Mouse (Mus musculus): ENCODE measurements around the gene Gadd45b. TPM values are rescaled to one million over a fixed set of nuclear protein-coding genes. Genes with fewer than 3 reads are reported as not detected.

The Gadd45b gene
- total RNA-seq, 2 experiments from 2014 or later = 12.7 to 30.0 TPM

Other genes starting within 250 kb of the Gadd45b start
- gene Mob3a, start 228.1 kb upstream of the Gadd45b start, total RNA-seq (2021) = 1 to 10 TPM; 5.7 to 6.8 TPM
- gene Izumo4, start 227.9 kb upstream of the Gadd45b start, total RNA-seq (2021) = 1 to 10 TPM; 2.4 to 3.8 TPM
- 10 to 100 TPM; 22.1 to 25.0 TPM for gene Ap3d1, start 187.8 kb upstream of the Gadd45b start, total RNA-seq (2021)
- gene Dot1l, start 174.9 kb upstream of the Gadd45b start, total RNA-seq (2021) = 10 to 100 TPM; 24.6 TPM
- 10 to 100 TPM; 24.0 to 24.9 TPM for gene Sf3a2, start 131.9 kb upstream of the Gadd45b start, total RNA-seq (2021)
- 10 to 100 TPM; 22.4 to 27.3 TPM for gene Plekhj1, start 131.4 kb upstream of the Gadd45b start, total RNA-seq (2021)
- gene Amh, start 124.8 kb upstream of the Gadd45b start, total RNA-seq (2021) = under 1 TPM; 0.20 to 0.21 TPM
- gene Jsrp1, start 116.6 kb upstream of the Gadd45b start, total RNA-seq (2021) = 100 to 1,000 TPM; 395 to 415 TPM
- 100 to 1,000 TPM; 651 to 657 TPM for gene Oaz1, start 103.4 kb upstream of the Gadd45b start, total RNA-seq (2021)
- gene Lingo3, start 86.0 kb upstream of the Gadd45b start, total RNA-seq (2021) = 10 to 100 TPM; 13.3 to 15.5 TPM
- 10 to 100 TPM; 19.0 to 22.3 TPM for gene Lsm7, start 74.9 kb upstream of the Gadd45b start, total RNA-seq (2021)
- gene Sppl2b, start 74.8 kb upstream of the Gadd45b start, total RNA-seq (2021) = 10 to 100 TPM; 21.7 to 23.6 TPM
- gene Tmprss9, start 58.2 kb upstream of the Gadd45b start, total RNA-seq (2021) = not detected
- gene Timm13, start 29.1 kb upstream of the Gadd45b start, total RNA-seq (2021) = 100 to 1,000 TPM; 114 to 125 TPM
- 1 to 10 TPM; 3.7 to 5.1 TPM for gene Lmnb2, start 11.8 kb upstream of the Gadd45b start, total RNA-seq (2021)
- 1 to 10 TPM in 1 of 2 experiments, under 1 TPM in 1; 0.61 to 1.1 TPM for gene Gng7, start 84.9 kb downstream of the Gadd45b start, total RNA-seq (2021)
- gene Diras1, start 95.6 kb downstream of the Gadd45b start, total RNA-seq (2021) = under 1 TPM in 1 of 2 experiments, not detected in 1; 0.51 TPM
- gene Slc39a3, start 107.4 kb downstream of the Gadd45b start, total RNA-seq (2021) = 10 to 100 TPM; 13.5 to 13.9 TPM
- 10 to 100 TPM; 82.2 to 85.2 TPM for gene Sgta, start 130.1 kb downstream of the Gadd45b start, total RNA-seq (2021)
- 10 to 100 TPM; 18.5 to 22.9 TPM for gene Thop1, start 140.0 kb downstream of the Gadd45b start, total RNA-seq (2021)
- gene Creb3l3, start 168.8 kb downstream of the Gadd45b start, total RNA-seq (2021) = under 1 TPM; 0.10 to 0.83 TPM
- gene Map2k2, start 175.8 kb downstream of the Gadd45b start, total RNA-seq (2021) = 100 to 1,000 TPM; 149 to 161 TPM
- gene Zbtb7a, start 205.1 kb downstream of the Gadd45b start, total RNA-seq (2021) = 10 to 100 TPM; 21.4 to 22.3 TPM
- 10 to 100 TPM; 11.7 to 14.2 TPM for gene Pias4, start 237.8 kb downstream of the Gadd45b start, total RNA-seq (2021)
- gene Eef2, start 246.6 kb downstream of the Gadd45b start, total RNA-seq (2021) = 100 to 1,000 TPM; 838 to 862 TPM